Mouse (Mus musculus) G1E (cell line): ENCODE measurements at regions not wholly inside any gene's neighbourhood (a gene's known extent, or its start where the extent isn't known, plus 50 kb on each side); places are given as distances from the start of the nearest gene placed in this dataset.

Experiments
- ATAC-seq: 2 replicates; pipeline ENCODE4 v1.8.0; 2016; ENCODE audit warnings: mild to moderate bottlenecking; ENCODE audit not compliant: insufficient number of reproducible peaks, poor library complexity, low FRiP score, severe bottlenecking; ENCODE audit errors: extremely low read depth
- DNase-seq: peaks from one replicate; pipeline ENCODE4 v3.0.0; 2012; ENCODE audit warnings: low spot score
- H3K27me3 ChIP-seq: 2 replicates; pipeline ENCODE4 v1.6.1; 2012; ENCODE audit warnings: mild to moderate bottlenecking, low read length, inconsistent platforms; ENCODE audit not compliant: insufficient read depth
- H3K36me3 ChIP-seq: replicated peaks from 2 replicates; pipeline ENCODE3; 2012; ENCODE audit warnings: mild to moderate bottlenecking, inconsistent platforms
- H3K4me1 ChIP-seq: 2 replicates; pipeline ENCODE4 v1.6.1; 2012; ENCODE audit warnings: low read depth, low read length, inconsistent platforms, mixed read lengths; ENCODE audit not compliant: insufficient read depth
- H3K4me3 ChIP-seq: 2 replicates; pipeline ENCODE4 v1.5.1; 2012; ENCODE audit warnings: low read depth, mild to moderate bottlenecking, inconsistent platforms, low read length, moderate library complexity, mixed read lengths
- H3K9me3 ChIP-seq: replicated peaks from 2 replicates; pipeline ENCODE4 v1.6.1; 2012; ENCODE audit warnings: inconsistent platforms
- CTCF ChIP-seq: IDR thresholded peaks from 2 replicates; pipeline ENCODE4 v1.5.1; 2012; ENCODE audit warnings: low read depth, low read length, inconsistent platforms, mixed read lengths
- GATA1 ChIP-seq: IDR thresholded peaks from 2 replicates; pipeline ENCODE4 v1.6.1; 2012; ENCODE audit warnings: borderline replicate concordance, low read length, inconsistent platforms, mixed read lengths
- GATA2 ChIP-seq: IDR thresholded peaks from 2 replicates; pipeline ENCODE4 v1.6.1; 2012; ENCODE audit warnings: low read depth, low read length, inconsistent platforms, borderline replicate concordance
- POLR2AphosphoS5 ChIP-seq: IDR thresholded peaks from 2 replicates; pipeline ENCODE4 v1.6.1; 2012; ENCODE audit warnings: low read depth, low read length, inconsistent platforms; ENCODE audit not compliant: insufficient replicate concordance
- TAL1 ChIP-seq: conservative IDR thresholded peaks from 2 replicates; pipeline ENCODE4 v1.6.1; 2012; ENCODE audit warnings: low read depth, low read length, inconsistent platforms, mixed read lengths

GRCm38 (mm10) chr4:106161592-106161991 is 154.4 kb upstream of the Usp24 start:
- Histone ChIP-seq H3K27me3 (no peaks in the 10 kb centered on the region), H3K36me3 (no peaks in the 10 kb centered on the region), H3K4me1 (no peaks in the 10 kb centered on the region), H3K4me3 (no peak overlapping the region), H3K9me3 (peaks cover 39% of the 10 kb centered on the region)
- TF ChIP-seq GATA1 (no peak), TAL1 (no peak)
- no peak for ATAC-seq
- no peak for DNase-seq

GRCm38 (mm10) chr4:106162551-106162950 is 153.5 kb upstream of the Usp24 start:
- Histone ChIP-seq H3K4me1 (no peaks in the 10 kb centered on the region), H3K9me3 (peaks cover 39% of the 10 kb centered on the region), H3K36me3 (no peaks in the 10 kb centered on the region), H3K27me3 (no peaks in the 10 kb centered on the region), H3K4me3 (no peak overlapping the region)
- TF ChIP-seq POLR2AphosphoS5 (no peak), GATA1 (no peak), GATA2 (no peak), TAL1 (no peak), CTCF (no peak)
- DNase-seq (no peak), ATAC-seq (no peak)

- TF ChIP-seq GATA1 (no peak), GATA2 (no peak), CTCF (no peak), POLR2AphosphoS5 (no peak), TAL1 (no peak)
- H3K27me3 ChIP-seq, result no peaks in the 10 kb centered on the region
- no peak overlapping the region for H3K4me3 ChIP-seq
- DNase-seq, result no peak
- H3K9me3 ChIP-seq, result peaks cover 36% of the 10 kb centered on the region
- no peaks in the 10 kb centered on the region for H3K36me3 ChIP-seq
- no peak for ATAC-seq
- H3K4me1 ChIP-seq, result no peaks in the 10 kb centered on the region
Measured at GRCm38 (mm10) chr4:106163220-106163619, 152.8 kb upstream of the Usp24 start.

- no peak for TF ChIP-seq CTCF
- TF ChIP-seq TAL1, result no peak
- TF ChIP-seq GATA1, result no peak
- TF ChIP-seq GATA2, result no peak
- TF ChIP-seq POLR2AphosphoS5, result no peak
- no peaks in the 10 kb centered on the region for H3K36me3 ChIP-seq
- ATAC-seq (no peak), DNase-seq (no peak)
- no peaks in the 10 kb centered on the region for H3K4me1 ChIP-seq
- no peak overlapping the region for H3K4me3 ChIP-seq
- H3K9me3 ChIP-seq, result peaks cover 22% of the 10 kb centered on the region
- H3K27me3 ChIP-seq, result no peaks in the 10 kb centered on the region
Measured at GRCm38 (mm10) chr4:106167716-106168115, 148.3 kb upstream of the Usp24 start.

GRCm38 (mm10) chr4:106168741-106169140 is 147.3 kb upstream of the Usp24 start:
- no peaks in the 10 kb centered on the region for H3K36me3 ChIP-seq
- H3K4me3 ChIP-seq, result no peak overlapping the region
- H3K9me3 ChIP-seq, result peaks cover 20% of the 10 kb centered on the region
- H3K4me1 ChIP-seq, result no peaks in the 10 kb centered on the region
- no peaks in the 10 kb centered on the region for H3K27me3 ChIP-seq
- DNase-seq, result no peak
- no peak for ATAC-seq
- TF ChIP-seq CTCF, result no peak
- TF ChIP-seq POLR2AphosphoS5, result no peak
- no peak for TF ChIP-seq TAL1
- no peak for TF ChIP-seq GATA2
- no peak for TF ChIP-seq GATA1

- no peak for DNase-seq
- TF ChIP-seq TAL1 (no peak), POLR2AphosphoS5 (no peak), GATA2 (no peak), CTCF (no peak), GATA1 (no peak)
- no peaks in the 10 kb centered on the region for H3K4me1 ChIP-seq
- H3K4me3 ChIP-seq, result no peak overlapping the region
- no peak for ATAC-seq
- H3K36me3 ChIP-seq, result no peaks in the 10 kb centered on the region
- H3K27me3 ChIP-seq, result no peaks in the 10 kb centered on the region
- H3K9me3 ChIP-seq, result peaks cover 20% of the 10 kb centered on the region
Measured at GRCm38 (mm10) chr4:106169466-106169865, 146.5 kb upstream of the Usp24 start.

- Histone ChIP-seq H3K9me3 (peaks cover 24% of the 10 kb centered on the region), H3K27me3 (no peaks in the 10 kb centered on the region), H3K4me3 (no peak overlapping the region), H3K36me3 (no peaks in the 10 kb centered on the region), H3K4me1 (no peaks in the 10 kb centered on the region)
- no peak for DNase-seq
- TF ChIP-seq CTCF (no peak), POLR2AphosphoS5 (no peak), GATA2 (no peak), GATA1 (no peak), TAL1 (no peak)
- no peak for ATAC-seq
Measured at GRCm38 (mm10) chr4:106170731-106171130, 145.3 kb upstream of the Usp24 start.
